Mouse (Mus musculus): ENCODE results near the gene Zfp94. TPM values are rescaled to one million over a fixed set of nuclear protein-coding genes. Genes with fewer than 3 reads are reported as not detected.

The Zfp94 gene
- 1.8 and 1.9 TPM in 2 replicates for polyA plus RNA-seq (2012; rRNA removed)

DNA sequence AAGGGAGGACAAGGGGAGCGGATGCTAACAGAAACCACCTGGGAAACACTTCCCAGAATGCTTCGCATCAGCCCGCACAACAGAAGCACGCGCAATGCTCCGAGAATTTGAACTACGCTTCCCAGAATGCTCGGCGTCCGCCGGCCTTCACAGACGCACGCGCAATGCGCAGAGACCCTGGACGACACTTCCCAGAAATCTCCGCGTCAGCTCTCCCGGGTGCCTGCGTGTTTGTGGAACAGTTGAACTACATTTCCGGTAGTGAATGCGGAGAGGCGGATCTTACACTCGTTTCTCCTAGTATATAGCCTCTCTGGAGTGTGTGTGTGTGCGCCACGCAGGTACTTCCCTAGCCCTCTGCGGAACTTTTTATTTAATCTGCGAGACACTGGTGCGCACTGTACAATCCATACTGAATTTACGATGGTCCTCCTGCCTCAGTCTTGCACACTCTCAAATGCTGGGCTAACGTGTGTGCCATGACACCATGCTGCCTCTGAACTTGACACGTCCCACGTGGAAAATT lies at the start of gene Zfp94:
Gene Zfp94 (minus strand): TSS at position 100 of the 526 bp plus-strand sequence.

DNA sequence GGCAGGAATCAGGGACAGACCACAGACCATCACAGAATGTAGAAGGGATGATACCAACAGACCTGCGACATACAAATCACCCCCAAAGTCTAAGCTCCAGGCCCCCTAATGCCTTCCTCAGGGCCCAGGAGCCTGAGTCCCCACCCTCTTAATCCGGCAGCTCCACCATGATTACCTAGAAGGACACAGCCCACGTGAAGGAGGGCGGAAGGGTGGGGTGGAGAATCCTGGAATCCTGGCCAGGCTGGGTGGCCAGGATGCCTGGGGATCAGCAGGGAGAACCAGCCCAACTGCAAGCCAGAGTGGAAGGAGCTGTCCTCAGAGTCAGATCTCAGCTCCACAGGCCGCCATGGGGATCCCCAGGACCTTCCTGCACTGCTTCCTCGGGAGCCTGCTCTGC lies 32.4 kb upstream of the Zfp94 start, which contains the start of gene Lypd5:
Gene Lypd5 (plus strand): TSS at position 301 of the 400 bp plus-strand sequence.

DNA sequence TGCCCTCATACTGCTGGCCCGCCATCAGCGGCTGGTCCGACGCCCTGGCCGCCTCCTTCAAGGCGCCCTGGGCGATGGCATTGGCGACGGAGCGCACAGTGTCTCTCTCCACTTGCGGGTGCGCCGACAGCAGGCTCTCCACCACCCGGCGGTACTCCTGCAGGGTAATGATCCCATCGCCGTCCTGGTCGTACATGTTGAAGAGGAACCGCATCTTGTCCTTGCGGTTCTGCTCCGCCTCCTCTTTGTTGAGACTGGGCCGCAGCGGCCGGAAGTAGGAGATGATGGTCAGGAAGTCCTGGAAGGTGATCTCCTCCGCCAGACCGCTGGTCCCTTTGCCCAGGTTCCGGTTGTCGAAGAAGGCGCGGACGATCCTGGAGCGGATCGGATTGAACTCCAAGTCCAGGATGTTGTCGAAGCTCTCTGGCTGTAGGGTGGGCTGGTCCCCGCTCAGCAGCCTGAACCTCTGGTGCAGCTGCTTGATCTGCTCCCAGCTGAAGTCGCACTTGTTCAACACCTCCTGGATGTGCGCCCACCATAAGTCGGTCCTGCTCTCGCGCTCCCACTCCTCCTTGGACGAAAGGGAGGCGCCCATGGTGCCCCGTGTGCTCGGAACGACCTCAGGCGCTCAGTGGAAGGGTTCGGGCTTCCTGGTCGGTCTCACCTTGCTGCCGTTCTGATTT lies 17.0 kb upstream of the Zfp94 start, which contains the start of gene Tescl:
Gene Tescl (minus strand): TSS at position 633 of the 683 bp plus-strand sequence.

DNA sequence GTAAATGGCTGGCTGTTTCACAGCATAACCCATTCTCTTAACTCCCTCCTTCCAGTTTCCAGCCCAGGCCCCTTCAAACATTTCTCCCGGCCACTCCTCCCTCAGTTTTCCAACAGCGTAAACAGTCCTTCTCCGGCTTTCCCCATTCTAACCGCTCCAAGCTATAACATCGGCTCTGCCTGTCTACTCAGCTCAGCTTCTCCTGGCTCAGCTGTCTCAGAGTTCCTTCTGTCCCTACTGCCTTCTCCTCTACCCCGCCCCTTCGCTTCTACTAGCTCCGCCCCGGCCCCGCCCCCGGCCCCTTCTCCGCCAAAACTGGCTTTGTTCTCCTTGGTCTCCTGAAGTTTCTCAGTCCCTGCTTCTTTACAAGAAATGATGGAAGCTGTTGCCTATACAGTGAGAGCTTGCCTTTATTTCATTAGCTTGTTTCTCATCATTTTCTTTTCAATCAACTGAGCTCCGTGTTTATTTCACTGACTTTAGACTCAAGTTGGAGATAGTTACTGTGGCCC lies 15.6 kb downstream of the Zfp94 start, which contains the start of gene Zfp61:
Gene Zfp61 (minus strand): TSS at position 462 of the 512 bp plus-strand sequence.

DNA sequence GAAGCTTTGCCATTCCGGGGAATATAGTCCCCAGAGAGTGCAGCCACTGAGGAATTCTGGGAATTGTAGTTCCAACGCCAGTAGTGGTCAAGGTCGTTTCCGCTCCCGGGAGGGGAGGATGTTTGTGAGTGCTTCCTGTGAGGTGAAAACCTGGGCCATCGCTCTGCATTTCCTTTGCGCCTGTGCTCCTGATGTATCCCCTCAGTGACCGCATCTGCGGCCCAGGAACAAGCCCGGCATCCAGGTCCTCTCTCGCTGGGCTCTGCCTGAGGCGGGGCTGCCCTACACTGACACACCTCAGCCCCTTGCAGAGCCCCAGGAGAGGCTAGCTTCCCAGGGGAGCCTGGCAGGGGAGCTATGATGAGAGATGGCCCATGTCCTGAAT lies 46.2 kb downstream of the Zfp94 start, which contains the start of gene Zfp93:
Gene Zfp93 (plus strand): TSS at position 133 of the 385 bp plus-strand sequence.

DNA sequence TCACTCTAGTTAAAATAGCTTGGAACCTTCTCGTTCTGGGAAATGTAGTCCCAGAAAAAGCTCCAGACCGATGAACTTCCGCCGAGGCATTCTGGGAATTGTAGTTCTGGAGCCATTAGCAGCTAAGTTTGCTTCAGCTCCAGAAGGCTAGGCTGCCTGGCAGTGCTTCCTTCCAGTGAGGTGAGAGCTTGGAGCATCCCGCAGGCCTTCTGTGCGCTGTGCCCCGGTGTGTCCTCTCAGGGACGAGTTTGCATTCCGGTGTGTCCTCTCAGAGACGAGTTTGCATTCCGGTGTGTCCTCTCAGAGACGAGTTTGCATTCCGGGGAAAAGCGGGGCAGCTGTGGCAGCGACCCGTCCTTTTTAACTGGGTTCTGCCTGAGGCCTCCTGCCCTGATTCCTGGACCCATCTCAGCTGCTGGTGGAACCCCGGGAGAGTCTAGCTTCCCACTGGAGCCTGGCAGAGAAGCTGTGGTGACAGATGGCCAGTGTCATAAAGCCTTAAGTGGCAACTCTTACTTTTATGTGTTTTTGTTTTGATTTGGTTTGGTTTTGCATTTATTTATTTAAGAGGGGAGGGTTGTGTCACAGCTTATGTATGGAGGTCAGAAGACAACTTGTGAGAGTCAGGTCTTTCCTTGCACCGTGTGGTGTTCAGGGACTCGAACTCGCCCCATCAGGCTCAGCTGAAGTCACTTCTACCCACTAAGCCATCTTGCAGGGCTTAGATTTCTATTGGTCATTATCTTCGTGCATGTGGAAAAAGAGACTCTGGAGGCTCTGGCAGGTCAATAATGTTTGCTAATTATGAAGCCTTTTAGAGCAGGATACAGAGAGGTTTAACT lies 61.6 kb downstream of the Zfp94 start, which contains the start of gene Zfp108:
Gene Zfp108 (plus strand): TSS at position 162 of the 842 bp plus-strand sequence.

Other genes starting within 250 kb of the Zfp94 start
- gene Zfp180, start 234.7 kb downstream of the Zfp94 start, polyA plus RNA-seq (2012; rRNA removed): 5.7 and 6.0 TPM in 2 replicates
- gene Zfp112, start 204.4 kb downstream of the Zfp94 start, polyA plus RNA-seq (2012; rRNA removed): 0.49 and 0.68 TPM in 2 replicates
- 2.6 and 2.7 TPM in 2 replicates for gene Zfp235, start 182.5 kb downstream of the Zfp94 start, polyA plus RNA-seq (2012; rRNA removed)
- 0.11 and 0.13 TPM in 2 replicates for gene Zfp114, start 141.6 kb downstream of the Zfp94 start, polyA plus RNA-seq (2012; rRNA removed)
- 0.79 and 0.87 TPM in 2 replicates for gene Zfp111, start 105.2 kb downstream of the Zfp94 start, polyA plus RNA-seq (2012; rRNA removed)
- 1.1 and 1.2 TPM in 2 replicates for gene Zfp109, start 79.1 kb downstream of the Zfp94 start, polyA plus RNA-seq (2012; rRNA removed)
- 0.41 and 0.48 TPM in 2 replicates for gene Zfp108, start 61.9 kb downstream of the Zfp94 start, polyA plus RNA-seq (2012; rRNA removed)
- gene Zfp93, start 46.2 kb downstream of the Zfp94 start, polyA plus RNA-seq (2012; rRNA removed): 0.96 and 1.1 TPM in 2 replicates
- gene Zfp61, start 15.4 kb downstream of the Zfp94 start, polyA plus RNA-seq (2012; rRNA removed): 1.8 and 1.9 TPM in 2 replicates
- gene Tescl, start 17.3 kb upstream of the Zfp94 start, polyA plus RNA-seq (2012; rRNA removed): 0.04 and 0.06 TPM in 2 replicates
- not detected in 2 replicates for gene Lypd5, start 32.5 kb upstream of the Zfp94 start, polyA plus RNA-seq (2012; rRNA removed)
- gene Kcnn4, start 53.6 kb upstream of the Zfp94 start, polyA plus RNA-seq (2012; rRNA removed): 42.8 and 43.8 TPM in 2 replicates
- 13.1 and 17.8 TPM in 2 replicates for gene Smg9, start 83.0 kb upstream of the Zfp94 start, polyA plus RNA-seq (2012; rRNA removed)
- 0.03 and 0.04 TPM in 2 replicates for gene Irgc1, start 135.6 kb upstream of the Zfp94 start, polyA plus RNA-seq (2012; rRNA removed)
- gene Plaur, start 145.8 kb upstream of the Zfp94 start, polyA plus RNA-seq (2012; rRNA removed): 11.9 and 15.2 TPM in 2 replicates
- 0.46 and 0.55 TPM in 2 replicates for gene Cadm4, start 165.4 kb upstream of the Zfp94 start, polyA plus RNA-seq (2012; rRNA removed)
- gene Zfp428, start 190.3 kb upstream of the Zfp94 start, polyA plus RNA-seq (2012; rRNA removed): 2.6 and 3.1 TPM in 2 replicates
- not detected in 2 replicates for gene AC161166.1, start 195.8 kb upstream of the Zfp94 start, polyA plus RNA-seq (2012; rRNA removed)
- 2.9 and 3.0 TPM in 2 replicates for gene Irgq, start 214.0 kb upstream of the Zfp94 start, polyA plus RNA-seq (2012; rRNA removed)
- 0.06 and 0.13 TPM in 2 replicates for gene Pinlyp, start 229.5 kb upstream of the Zfp94 start, polyA plus RNA-seq (2012; rRNA removed)
- 18.1 and 22.4 TPM in 2 replicates for gene Xrcc1, start 229.6 kb upstream of the Zfp94 start, polyA plus RNA-seq (2012; rRNA removed)

Data from liver, embryonic 18 days (tissue).